8 mouse cellular contexts compared by ENCODE assay signal in genomic region chr2:180228060-180228458, GRCm38 (mm10). TPM values are rescaled to one million over a fixed set of nuclear protein-coding genes. Genes with fewer than 3 reads are reported as not detected.
A peak's percentile ranks its signal among the peaks of the same experiment; 100 is the strongest.
DNase-seq lines count a peak whose midpoint lies in the region; ATAC-seq lines count a peak whose summit lies in the region.
"Had no signal": no experiment of that assay in that cellular context is flagged by ENCODE, and none has a peak within 500 bp of the region (broad histone marks: within the 10 kb centered on the region; RNA-seq: fewer than 3 reads in every experiment).

No protein-coding gene starts in this region.

- peaks cover 40% of the 10 kb centered on the region for H3K4me1 ChIP-seq in hindbrain, embryonic 13.5 days (replicated peaks)
- H3K4me1 ChIP-seq in hindbrain, embryonic 12.5 days, result peaks cover 42% of the 10 kb centered on the region
- H3K4me1 ChIP-seq in neural tube, embryonic 13.5 days (replicated peaks), result peaks cover 39% of the 10 kb centered on the region
- peaks cover 65% of the 10 kb centered on the region for H3K4me1 ChIP-seq in limb, embryonic 10.5 days

- peaks cover 49% of the 10 kb centered on the region for H3K27me3 ChIP-seq in hindbrain, embryonic 13.5 days
- peaks cover 44% of the 10 kb centered on the region for H3K27me3 ChIP-seq in hindbrain, embryonic 12.5 days
- H3K27me3 ChIP-seq in neural tube, embryonic 13.5 days, result peaks cover 45% of the 10 kb centered on the region
- H3K27me3 ChIP-seq in limb, embryonic 10.5 days (ENCODE audit: low read depth, poor library complexity, severe bottlenecking), result peaks cover 42% of the 10 kb centered on the region

- H3K4me3 ChIP-seq in hindbrain, embryonic 13.5 days, result no peak overlapping the region
- no peak overlapping the region for H3K4me3 ChIP-seq in hindbrain, embryonic 12.5 days
- H3K4me3 ChIP-seq in neural tube, embryonic 13.5 days, result no peak overlapping the region
- peak overlapping the region; percentile 41; the same call in 1 of the 2 replicates for H3K4me3 ChIP-seq in limb, embryonic 10.5 days

- WGBS in hindbrain, embryonic 13.5 days, result 50% methylated on average over 6 of the region's 6 CpGs
- 51% methylated on average over 6 of the region's 6 CpGs for WGBS in hindbrain, embryonic 12.5 days
- 46% methylated on average over 6 of the region's 6 CpGs for WGBS in neural tube, embryonic 13.5 days
- 53% methylated on average over 6 of the region's 6 CpGs for WGBS in limb, embryonic 10.5 days

- H3K9me3 ChIP-seq in hindbrain, embryonic 13.5 days, result no peaks in the 10 kb centered on the region
- no peaks in the 10 kb centered on the region for H3K9me3 ChIP-seq in hindbrain, embryonic 12.5 days (replicated peaks)
- H3K9me3 ChIP-seq in neural tube, embryonic 13.5 days, result no peaks in the 10 kb centered on the region
- H3K9me3 ChIP-seq in limb, embryonic 10.5 days (replicated peaks), result no peaks in the 10 kb centered on the region

- no peak overlapping the region for H3K9ac ChIP-seq in hindbrain, embryonic 13.5 days
- H3K9ac ChIP-seq in hindbrain, embryonic 12.5 days, result no peak overlapping the region
- no peak overlapping the region for H3K9ac ChIP-seq in neural tube, embryonic 13.5 days
- H3K9ac ChIP-seq: liver, embryonic 14.5 days had no signal

- no peaks in the 10 kb centered on the region for H3K36me3 ChIP-seq in hindbrain, embryonic 13.5 days
- H3K36me3 ChIP-seq in hindbrain, embryonic 12.5 days, result no peaks in the 10 kb centered on the region
- no peaks in the 10 kb centered on the region for H3K36me3 ChIP-seq in neural tube, embryonic 13.5 days
- no peaks in the 10 kb centered on the region for H3K36me3 ChIP-seq in limb, embryonic 10.5 days

- peak overlapping the region; percentile 35; the same call in 1 of the 2 replicates for H3K4me2 ChIP-seq in hindbrain, embryonic 13.5 days
- H3K4me2 ChIP-seq in hindbrain, embryonic 12.5 days (replicated peaks), result no peak overlapping the region; the same call in 1 of the 2 replicates
- peak overlapping the region; percentile 38; the same call in 1 of the 2 replicates for H3K4me2 ChIP-seq in neural tube, embryonic 13.5 days

- 0 out of 2 replicates have a peak, but pooled peaks have one; percentile 12 for ATAC-seq in hindbrain, embryonic 13.5 days (ENCODE audit: low FRiP score)
- no peak; the same call in 1 of the 2 replicates for ATAC-seq in hindbrain, embryonic 12.5 days (ENCODE audit: low FRiP score)
- ATAC-seq in neural tube, embryonic 13.5 days (ENCODE audit: low read depth), result no peak

- DNase-seq in neural tube, embryonic 10.5 days (ENCODE audit: extremely low spot score, low spot score), result no peak
- DNase-seq in limb, embryonic 10.5 days (ENCODE audit: low spot score), result no peak
- DNase-seq in retina, postnatal 1 day, result no peak
- no peak for DNase-seq in B cell, adult 2 months

- H3K27ac ChIP-seq in hindbrain, embryonic 13.5 days, result no peak overlapping the region
- H3K27ac ChIP-seq in hindbrain, embryonic 12.5 days, result no peak overlapping the region
- no peak overlapping the region for H3K27ac ChIP-seq in neural tube, embryonic 13.5 days (replicated peaks)
- peak overlapping the region; percentile 71 for H3K27ac ChIP-seq in limb, embryonic 10.5 days
- H3K27ac ChIP-seq: liver, embryonic 14.5 days had no signal

RNA-seq across cellular contexts. Expression of gene Lama5, which starts 2.4 kb away (rescaled TPM):
- 1.9 and 2.1 TPM in 2 replicates for polyA plus RNA-seq in hindbrain, embryonic 13.5 days (2015; fragmentation: Nextera tagmentation; extraction: Ambion mirVana)
- 5.8 and 8.7 TPM in 2 replicates for polyA plus RNA-seq in hindbrain, embryonic 12.5 days (2016; fragmentation: Nextera tagmentation; extraction: Ambion mirVana)
- 2.0 and 2.4 TPM in 2 replicates for polyA plus RNA-seq in neural tube, embryonic 13.5 days (2015; fragmentation: Nextera tagmentation; extraction: Ambion mirVana)
- 18.1 and 18.2 TPM in 2 replicates for polyA plus RNA-seq in limb, embryonic 10.5 days (2016; fragmentation: Nextera tagmentation; extraction: Ambion mirVana)

RNA-seq across cellular contexts. Expression of gene Rps21, which starts 29.1 kb away (rescaled TPM):
- polyA plus RNA-seq in hindbrain, embryonic 13.5 days (2015; fragmentation: Nextera tagmentation; extraction: Ambion mirVana), result 444 and 445 TPM in 2 replicates
- 393 and 423 TPM in 2 replicates for polyA plus RNA-seq in hindbrain, embryonic 12.5 days (2016; fragmentation: Nextera tagmentation; extraction: Ambion mirVana)
- polyA plus RNA-seq in neural tube, embryonic 13.5 days (2015; fragmentation: Nextera tagmentation; extraction: Ambion mirVana), result 362 and 435 TPM in 2 replicates
- 530 and 637 TPM in 2 replicates for polyA plus RNA-seq in limb, embryonic 10.5 days (2016; fragmentation: Nextera tagmentation; extraction: Ambion mirVana)

RNA-seq across cellular contexts. Expression of gene Cables2, which starts 45.2 kb away (rescaled TPM):
- polyA plus RNA-seq in hindbrain, embryonic 13.5 days (2015; fragmentation: Nextera tagmentation; extraction: Ambion mirVana), result 19.8 and 20.8 TPM in 2 replicates
- 29.4 and 29.5 TPM in 2 replicates for polyA plus RNA-seq in hindbrain, embryonic 12.5 days (2016; fragmentation: Nextera tagmentation; extraction: Ambion mirVana)
- 22.0 and 23.9 TPM in 2 replicates for polyA plus RNA-seq in neural tube, embryonic 13.5 days (2015; fragmentation: Nextera tagmentation; extraction: Ambion mirVana)
- 14.6 and 16.4 TPM in 2 replicates for polyA plus RNA-seq in limb, embryonic 10.5 days (2016; fragmentation: Nextera tagmentation; extraction: Ambion mirVana)

RNA-seq across cellular contexts. Expression of gene Adrm1, which starts 56.8 kb away (rescaled TPM):
- polyA plus RNA-seq in hindbrain, embryonic 13.5 days (2015; fragmentation: Nextera tagmentation; extraction: Ambion mirVana), result 208 and 213 TPM in 2 replicates
- polyA plus RNA-seq in hindbrain, embryonic 12.5 days (2016; fragmentation: Nextera tagmentation; extraction: Ambion mirVana), result 198 and 200 TPM in 2 replicates
- polyA plus RNA-seq in neural tube, embryonic 13.5 days (2015; fragmentation: Nextera tagmentation; extraction: Ambion mirVana), result 190 and 208 TPM in 2 replicates
- 264 and 295 TPM in 2 replicates for polyA plus RNA-seq in limb, embryonic 10.5 days (2016; fragmentation: Nextera tagmentation; extraction: Ambion mirVana)
